Mouse (Mus musculus) gastrocnemius, postnatal 4 days (tissue): ENCODE measurements around the gene Gm2001. TPM values are rescaled to one million over a fixed set of nuclear protein-coding genes. Genes with fewer than 3 reads are reported as not detected.
A peak's percentile ranks its signal among the peaks of the same experiment; 100 is the strongest.
"Not testable (repeated sequence)": the region's sequence is repeated elsewhere in the genome, so short reads cannot be mapped to it uniquely, and the experiment has no call there.

ENCODE experiments used
- DNase-seq, 2 experiments: peaks; one replicate each; pipeline ENCODE4 v3.0.0; 2021 to 2022; ENCODE audit warnings: low spot score in 2 of 2, mixed read lengths in 2 of 2
- long read RNA-seq, 2 experiments: library from polyadenylated mRNA; stranded (forward); transcript quantifications; one replicate each; pipeline ENCODE4 v2.0.0; 2021
- total RNA-seq, 2 experiments: library from RNA; stranded (reverse); gene quantifications; 2 replicates each; pipeline ENCODE4 v1.2.3; 2021

The Gm2001 gene
- not detected for total RNA-seq
- long read RNA-seq, experiment 1: 0 reads
- long read RNA-seq, experiment 2: 0 reads

DNA sequence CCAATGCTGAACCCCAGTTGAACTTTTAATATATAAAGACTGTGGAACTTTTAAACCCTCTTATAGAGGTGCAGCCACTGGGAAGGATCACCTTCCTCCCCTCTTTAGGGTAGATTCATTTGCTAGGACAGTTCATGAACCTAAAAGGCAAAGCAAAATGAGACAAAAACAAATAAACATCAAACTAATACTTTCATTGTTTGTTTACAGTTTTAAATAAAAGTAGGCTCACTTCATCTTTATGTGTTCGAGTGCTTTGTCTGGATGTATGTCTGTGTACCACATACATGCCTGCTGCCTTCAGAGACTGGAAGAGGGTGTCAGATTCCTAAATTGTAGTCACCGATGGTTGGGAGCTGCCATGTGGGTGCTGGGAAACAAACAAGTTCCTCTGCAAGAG is at the start of gene Gm2001:
Gene Gm2001, minus strand, starts transcription at position 101 of the 400 bp plus-strand sequence.
- DNase-seq: not testable (repeated sequence)

DNA sequence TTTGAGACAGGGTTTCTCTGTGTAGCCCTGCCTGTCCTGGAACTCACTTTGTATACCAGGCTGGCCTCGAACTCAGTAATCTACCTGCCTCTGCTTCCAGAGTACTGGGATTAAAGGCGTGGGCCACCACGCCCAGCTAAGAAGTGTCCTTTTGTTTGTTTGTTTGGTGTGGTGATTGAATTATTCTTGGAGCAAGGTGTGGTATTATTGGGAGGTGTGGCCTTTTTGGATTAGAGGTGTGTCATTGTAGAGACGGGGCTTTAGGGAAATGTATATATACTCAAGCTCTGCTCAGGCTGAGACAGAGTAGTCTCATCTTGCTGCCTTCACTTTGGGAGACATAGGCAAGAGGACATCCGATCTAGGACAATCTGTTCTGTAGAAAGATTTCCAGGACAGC is 31.6 kb upstream of the Gm2001 start, which contains the start of gene Gm2016:
Gene Gm2016, plus strand, starts transcription at position 301 of the 400 bp plus-strand sequence.
- DNase-seq: not testable (repeated sequence)

DNA sequence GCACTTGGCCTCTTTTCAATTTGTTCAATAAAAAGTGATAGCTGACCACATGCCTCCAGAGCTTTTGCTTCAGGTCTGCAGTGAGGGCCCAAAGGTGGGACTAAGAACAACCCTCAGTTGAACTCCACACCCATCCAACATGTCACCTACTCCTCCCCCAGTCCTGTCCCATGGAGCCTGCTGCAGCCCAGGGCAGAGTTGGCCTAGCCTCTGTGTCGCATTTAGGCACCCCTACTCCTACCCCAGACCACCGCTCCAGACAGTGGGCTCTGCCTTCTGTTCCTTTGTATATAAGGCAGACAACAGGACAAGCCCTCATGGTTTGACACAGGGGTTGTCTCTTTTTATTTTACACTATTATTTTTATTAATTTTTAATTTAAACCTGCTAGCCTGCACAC is 21.9 kb upstream of the Gm2001 start:
- DNase-seq: not testable (repeated sequence)

DNA sequence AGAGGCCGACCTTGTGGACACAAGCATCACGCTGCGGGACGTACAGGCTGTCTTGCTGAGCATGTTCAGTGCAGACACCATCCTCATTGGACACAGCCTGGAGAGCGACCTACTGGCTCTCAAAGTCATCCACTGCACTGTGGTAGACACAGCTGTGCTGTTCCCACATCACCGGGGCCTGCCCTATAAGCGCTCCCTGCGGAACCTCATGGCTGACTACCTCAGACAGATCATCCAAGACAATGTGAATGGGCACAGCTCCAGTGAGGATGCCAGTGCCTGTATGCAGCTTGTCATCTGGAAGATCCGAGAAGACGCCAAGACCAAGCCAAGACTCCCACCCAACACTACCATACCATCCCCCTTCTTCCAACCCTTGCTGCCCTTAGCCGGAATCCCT is 21.5 kb upstream of the Gm2001 start:
- not testable (repeated sequence) for DNase-seq

DNA sequence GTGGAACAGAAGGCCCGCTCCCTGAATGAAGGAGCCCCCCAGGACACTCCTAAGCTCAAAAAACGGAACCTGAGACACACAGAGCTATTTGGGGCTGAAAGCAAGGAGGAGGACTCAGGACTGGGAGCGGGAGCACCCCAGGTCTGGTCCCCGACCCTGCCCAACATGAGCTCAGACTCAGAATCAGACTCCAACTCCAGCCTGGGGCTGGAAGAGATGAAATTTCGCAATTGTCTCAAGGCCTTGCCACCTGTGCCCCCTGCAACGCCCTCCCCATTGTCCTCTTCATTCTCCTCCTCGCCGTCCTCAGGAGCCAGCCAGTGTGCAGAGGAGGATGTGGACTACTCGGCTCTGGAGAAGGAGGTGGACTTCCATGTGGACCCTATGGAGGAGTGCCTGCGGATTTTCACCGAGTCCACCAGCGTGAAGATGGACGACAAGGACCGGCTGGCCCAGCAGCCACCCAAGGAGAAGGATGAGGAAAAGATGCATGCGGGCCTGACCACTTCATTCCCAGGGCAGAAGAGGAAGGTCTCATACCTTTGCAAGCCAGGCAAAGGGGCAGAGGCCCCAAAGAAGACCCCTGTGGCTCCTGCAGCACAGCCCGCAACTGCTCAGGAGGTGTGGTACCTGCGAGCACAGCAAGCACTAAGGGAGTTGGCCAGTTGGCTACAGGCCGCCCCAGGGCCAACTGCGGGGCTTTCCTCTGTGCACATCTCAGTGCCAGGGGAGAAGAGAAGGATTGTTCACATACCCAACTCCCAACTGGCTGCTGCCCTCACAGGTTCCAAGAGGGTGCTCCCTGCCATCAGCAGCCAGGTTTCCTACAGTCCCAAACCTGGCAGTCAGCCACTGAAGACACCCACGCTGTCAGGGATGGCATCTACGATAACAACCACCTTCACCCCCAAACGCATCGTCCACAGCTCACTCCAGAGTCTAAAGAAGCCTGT is 19.9 kb upstream of the Gm2001 start:
- peak; percentile 13 to 21 for DNase-seq

DNA sequence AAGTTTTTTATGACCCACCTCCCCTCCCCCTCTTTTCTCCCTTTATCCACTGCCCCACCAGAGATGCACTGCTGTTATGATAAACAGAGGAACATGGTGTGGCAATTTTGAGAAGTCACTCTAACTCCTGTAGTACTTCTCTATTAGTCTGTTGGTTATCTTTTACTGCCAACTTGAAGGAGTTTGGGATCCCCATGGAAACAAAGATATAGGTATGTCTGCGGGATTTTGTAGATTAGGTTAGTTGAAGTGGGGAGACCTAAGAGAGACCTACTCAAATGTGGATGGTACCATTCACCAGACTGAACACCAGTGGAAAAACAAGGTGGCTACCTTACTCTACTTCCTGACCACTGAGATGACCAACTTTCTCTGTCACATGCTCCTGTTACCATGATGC is 13.9 kb upstream of the Gm2001 start:
- not testable (repeated sequence) for DNase-seq

DNA sequence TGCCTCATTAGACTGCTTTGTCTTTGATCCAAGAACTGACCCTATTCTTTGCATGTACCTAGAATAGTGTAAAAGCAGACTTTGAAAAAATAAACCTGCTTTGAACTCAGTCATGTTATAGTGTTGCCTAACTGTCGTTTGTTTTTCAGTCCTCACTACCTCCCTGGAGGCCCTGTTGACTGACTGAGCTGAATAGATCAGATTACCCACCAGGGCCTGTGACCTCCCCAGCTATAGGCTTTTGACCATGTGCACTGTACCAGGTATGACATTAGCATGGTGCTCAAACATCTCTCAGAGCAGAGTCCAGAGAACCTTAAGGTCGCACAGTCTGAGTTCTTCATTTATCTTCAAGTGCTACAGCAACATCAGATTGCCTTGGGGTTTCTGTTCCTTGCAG is 8.5 kb upstream of the Gm2001 start:
- DNase-seq: not testable (repeated sequence)

DNA sequence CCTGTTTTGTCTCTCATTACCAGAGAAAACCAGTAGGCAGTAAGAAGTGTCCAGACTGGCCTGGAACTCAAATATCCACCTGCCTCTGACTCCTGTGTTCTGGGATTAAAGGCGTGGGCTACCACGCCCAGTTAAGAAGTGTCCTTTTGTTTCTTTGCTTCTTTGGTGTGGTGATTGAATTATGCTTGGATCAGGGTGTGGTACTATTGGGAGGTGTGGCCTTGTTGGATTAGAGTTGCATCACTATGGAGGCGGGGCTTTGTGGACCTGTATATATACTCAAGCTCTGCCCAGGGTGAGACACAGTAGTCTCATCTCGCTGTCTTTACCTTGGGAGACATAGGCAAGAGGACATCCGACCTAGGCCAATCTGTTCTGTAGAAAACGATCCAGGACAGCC is 25.9 kb downstream of the Gm2001 start, which contains the start of gene BB287469:
Gene BB287469, plus strand, starts transcription at position 301 of the 400 bp plus-strand sequence.
- DNase-seq: not testable (repeated sequence)

DNA sequence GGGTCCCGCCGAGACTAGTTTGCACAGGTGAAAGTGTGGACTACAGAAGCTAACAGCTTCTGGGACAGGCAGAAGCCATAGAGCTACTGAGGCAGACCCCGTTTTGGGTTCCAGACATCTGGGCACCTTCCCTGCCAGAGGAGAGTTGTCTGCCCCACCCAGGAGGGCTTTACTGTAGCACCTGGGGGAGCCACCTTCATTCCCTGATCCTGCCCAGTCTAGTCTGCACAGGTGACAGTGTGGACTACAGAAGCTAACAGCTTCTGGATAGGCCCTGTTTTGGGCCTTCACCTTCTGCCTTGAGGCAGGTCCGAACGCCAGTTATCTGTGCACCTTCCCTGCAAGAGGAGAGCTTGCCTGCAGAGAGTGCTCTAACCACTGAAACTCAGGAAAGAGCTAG is 44.2 kb downstream of the Gm2001 start:
- DNase-seq: not testable (repeated sequence)

DNA sequence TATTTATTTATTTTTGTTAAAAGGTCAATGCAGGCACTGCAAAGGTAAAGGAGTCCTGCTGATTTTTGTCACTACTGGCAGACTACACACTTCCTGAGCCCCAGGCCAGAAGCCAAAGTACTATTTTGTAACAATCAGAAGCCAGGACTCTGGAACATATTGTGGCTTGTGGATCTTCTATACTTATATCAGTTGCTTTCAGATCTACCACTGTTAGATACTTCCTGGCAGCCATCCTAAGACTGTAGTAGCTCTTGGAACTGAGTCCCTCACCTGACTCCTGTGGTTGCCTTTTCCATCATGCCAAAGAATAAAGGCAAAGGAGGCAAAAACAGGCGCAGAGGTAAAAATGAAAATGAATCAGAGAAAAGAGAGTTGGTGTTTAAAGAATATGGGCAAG is 46.9 kb downstream of the Gm2001 start, which contains the start of gene Gm21936:
Gene Gm21936, plus strand, starts transcription at position 301 of the 400 bp plus-strand sequence.
- not testable (repeated sequence) for DNase-seq

Other genes with a start within 250 kb of the Gm2001 start
- gene Oog1, start 239.7 kb downstream of the Gm2001 start, total RNA-seq: not detected
- gene Gm4027, start 223.5 kb downstream of the Gm2001 start, total RNA-seq: not detected
- gene Gm16381, start 197.7 kb downstream of the Gm2001 start, total RNA-seq: not detected
- gene Gm21319, start 66.6 kb downstream of the Gm2001 start, total RNA-seq: not detected
- not detected for gene Gm21936, start 46.8 kb downstream of the Gm2001 start, total RNA-seq
- not detected for gene BB287469, start 25.8 kb downstream of the Gm2001 start, total RNA-seq
- gene Gm2016, start 31.7 kb upstream of the Gm2001 start, total RNA-seq: not detected
- not detected for gene Gm2022, start 53.0 kb upstream of the Gm2001 start, total RNA-seq
- not detected for gene Gm2035, start 77.5 kb upstream of the Gm2001 start, total RNA-seq
- not detected for gene Gm2042, start 111.7 kb upstream of the Gm2001 start, total RNA-seq
- not detected for gene Gm2075, start 169.5 kb upstream of the Gm2001 start, total RNA-seq
- gene Gm6803, start 176.4 kb upstream of the Gm2001 start, total RNA-seq: not detected
- not detected for gene Gm2056, start 184.7 kb upstream of the Gm2001 start, total RNA-seq
- not detected for gene Gm16368, start 241.4 kb upstream of the Gm2001 start, total RNA-seq